Mouse (Mus musculus) mouse embryonic stem cell (cell line): ENCODE results near the gene Abca1.

ENCODE experiments used
- in situ Hi-C, 2 experiments: fragments of 300-500 bp; cut with MboI; formaldehyde crosslinking; loops; 1 replicate in 1 of 2; 3 replicates in 1 of 2; pipeline ENCODE4 v1.14.3; 2019 to 2020; ENCODE audit warnings: low sequenced_read_pairs in 2 of 2, low pct_unique_long_range_greater_than_20kb in 1 of 2, mixed read lengths in 1 of 2; ENCODE audit not compliant: unreplicated experiment in 1 of 2

Gene Abca1

GRCm38 (mm10) chr4:53130622-53131517 lies 28.8 kb downstream of the Abca1 start:
- in situ Hi-C loops = loop anchor here in 1 of 2 experiments (25.0 kb wide), 1 partner anchor 231 kb away; no protein-coding TSS in a partner anchor

- in situ Hi-C loops = loop anchor here in 1 of 2 experiments (10.0 to 25.0 kb wide), 2 partner anchors 232 to 465 kb away; no protein-coding TSS in a partner anchor
These were observed 29.9 kb downstream of the Abca1 start for GRCm38 (mm10) chr4:53129716-53130301.

- in situ Hi-C loops = loop anchor here in 1 of 2 experiments (10.0 to 25.0 kb wide), 2 partner anchors 235 to 468 kb away; no protein-coding TSS in a partner anchor
These were observed 32.4 kb downstream of the Abca1 start for GRCm38 (mm10) chr4:53127266-53127665.

- in situ Hi-C loops = loop anchor here in 1 of 2 experiments (10.0 to 25.0 kb wide), 2 partner anchors 236 to 468 kb away; no protein-coding TSS in a partner anchor
These were observed 32.9 kb downstream of the Abca1 start for GRCm38 (mm10) chr4:53126794-53127193.

GRCm38 (mm10) chr4:53124837-53125490 lies 34.7 kb downstream of the Abca1 start:
- in situ Hi-C loops = loop anchor here (10.0 to 25.0 kb wide), 2 partner anchors 237 to 470 kb away; no protein-coding TSS in a partner anchor

- in situ Hi-C loops = loop anchor here (10.0 to 25.0 kb wide), 2 partner anchors 240 to 472 kb away; no protein-coding TSS in a partner anchor
These were observed 37.4 kb downstream of the Abca1 start for GRCm38 (mm10) chr4:53122310-53122709.

GRCm38 (mm10) chr4:53121516-53122227 lies 38.0 kb downstream of the Abca1 start:
- in situ Hi-C loops = loop anchor here (10.0 to 25.0 kb wide), 2 partner anchors 241 to 473 kb away; no protein-coding TSS in a partner anchor

- in situ Hi-C loops = loop anchor here (10.0 to 25.0 kb wide), 2 partner anchors 241 to 474 kb away; no protein-coding TSS in a partner anchor
These were observed 38.6 kb downstream of the Abca1 start for GRCm38 (mm10) chr4:53121084-53121483.

- in situ Hi-C loops = loop anchor here (10.0 to 25.0 kb wide), 2 partner anchors 242 to 475 kb away; no protein-coding TSS in a partner anchor
These were observed 39.5 kb downstream of the Abca1 start for GRCm38 (mm10) chr4:53120038-53120685.

GRCm38 (mm10) chr4:53118643-53119042 lies 41.1 kb downstream of the Abca1 start:
- in situ Hi-C loops = loop anchor here in 1 of 2 experiments (25.0 kb wide), 1 partner anchor 244 kb away; no protein-coding TSS in a partner anchor

GRCm38 (mm10) chr4:53117610-53118009 lies 42.1 kb downstream of the Abca1 start:
- in situ Hi-C loops = loop anchor here in 1 of 2 experiments (25.0 kb wide), 1 partner anchor 245 kb away; no protein-coding TSS in a partner anchor

GRCm38 (mm10) chr4:53117076-53117475 lies 42.6 kb downstream of the Abca1 start:
- in situ Hi-C loops = loop anchor here in 1 of 2 experiments (25.0 kb wide), 1 partner anchor 245 kb away; no protein-coding TSS in a partner anchor

- in situ Hi-C loops = loop anchor here in 1 of 2 experiments (25.0 kb wide), 1 partner anchor 246 kb away; no protein-coding TSS in a partner anchor
These were observed 43.8 kb downstream of the Abca1 start for GRCm38 (mm10) chr4:53115866-53116265.

GRCm38 (mm10) chr4:53115410-53115809 lies 44.3 kb downstream of the Abca1 start:
- in situ Hi-C loops = loop anchor here in 1 of 2 experiments (25.0 kb wide), 1 partner anchor 247 kb away; no protein-coding TSS in a partner anchor

- in situ Hi-C loops = loop anchor here in 1 of 2 experiments (25.0 kb wide), 1 partner anchor 250 kb away; no protein-coding TSS in a partner anchor
These were observed 47.8 kb downstream of the Abca1 start for GRCm38 (mm10) chr4:53111919-53112355.

- in situ Hi-C loops = loop anchor here in 1 of 2 experiments (25.0 kb wide), 1 partner anchor 252 kb away; no protein-coding TSS in a partner anchor
These were observed 49.3 kb downstream of the Abca1 start for GRCm38 (mm10) chr4:53110356-53110755.
